Mouse (Mus musculus) midbrain, embryonic 11.5 days (tissue): ENCODE results near the gene Zbtb1. TPM values are rescaled to one million over a fixed set of nuclear protein-coding genes. Genes with fewer than 3 reads are reported as not detected.
A peak's percentile ranks its signal among the peaks of the same experiment; 100 is the strongest.

Source experiments
- ATAC-seq: fragments of 200-750 bp; cut with Nextera tagmentation; 2 replicates; pipeline ENCODE4 v1.8.0; 2017; ENCODE audit warnings: moderate TSS enrichment, moderate library complexity; ENCODE audit not compliant: low FRiP score
- DNase-seq: peaks from one replicate; pipeline ENCODE4 v3.0.0; 2015; ENCODE audit warnings: low spot score; ENCODE audit errors: missing footprints
- H3K27ac ChIP-seq: fragments of 300-500 bp; sonication (generic); 2 replicates; pipeline ENCODE4 v1.5.1; 2014; ENCODE audit warnings: low read depth, low read length
- H3K27me3 ChIP-seq: fragments of 300-500 bp; sonication (generic); 2 replicates; pipeline ENCODE4 v1.6.1; 2014; ENCODE audit warnings: mild to moderate bottlenecking, low read length, moderate library complexity, mixed read lengths; ENCODE audit not compliant: control insufficient read depth, insufficient read depth
- H3K36me3 ChIP-seq: fragments of 300-500 bp; sonication (generic); 2 replicates; pipeline ENCODE4 v1.6.1; 2014; ENCODE audit warnings: mild to moderate bottlenecking, low read length, moderate library complexity, mixed read lengths; ENCODE audit not compliant: control insufficient read depth, insufficient read depth
- H3K4me1 ChIP-seq: fragments of 300-500 bp; sonication (generic); 2 replicates; pipeline ENCODE4 v1.6.1; 2014; ENCODE audit warnings: low read length; ENCODE audit not compliant: control insufficient read depth, insufficient read depth
- H3K4me2 ChIP-seq: fragments of 300-500 bp; sonication (generic); 2 replicates; pipeline ENCODE4 v1.6.1; 2014; ENCODE audit warnings: mild to moderate bottlenecking, moderate library complexity
- H3K4me3 ChIP-seq: fragments of 300-500 bp; sonication (generic); 2 replicates; pipeline ENCODE4 v1.5.1; 2014; ENCODE audit warnings: low read depth, low read length
- H3K9ac ChIP-seq: fragments of 300-500 bp; sonication (generic); 2 replicates; pipeline ENCODE4 v1.6.1; 2014; ENCODE audit warnings: low read length
- H3K9me3 ChIP-seq: fragments of 300-500 bp; sonication (generic); 2 replicates; pipeline ENCODE4 v1.6.1; 2016; ENCODE audit warnings: low read length; ENCODE audit not compliant: control insufficient read depth
- WGBS: fragments of 180-500 bp; shearing (Covaris S2); extraction: QIAGEN DNeasy Blood & Tissue Kit; methylation state at CpG from one replicate; pipeline ENCODE4 v1.1.7; 2014; 5-methylcytosine and 5-hydroxymethylcytosine counted together
- polyA plus RNA-seq: library from polyadenylated mRNA; unstranded; fragments of >200 nt; fragmentation: Nextera tagmentation; extraction: Ambion mirVana; gene quantifications from 2 replicates; pipeline ENCODE4 v1.2.1, GENCODE M21; 2014

Zbtb1 gene
- polyA plus RNA-seq = 7.6 and 7.8 TPM in 2 replicates

DNA sequence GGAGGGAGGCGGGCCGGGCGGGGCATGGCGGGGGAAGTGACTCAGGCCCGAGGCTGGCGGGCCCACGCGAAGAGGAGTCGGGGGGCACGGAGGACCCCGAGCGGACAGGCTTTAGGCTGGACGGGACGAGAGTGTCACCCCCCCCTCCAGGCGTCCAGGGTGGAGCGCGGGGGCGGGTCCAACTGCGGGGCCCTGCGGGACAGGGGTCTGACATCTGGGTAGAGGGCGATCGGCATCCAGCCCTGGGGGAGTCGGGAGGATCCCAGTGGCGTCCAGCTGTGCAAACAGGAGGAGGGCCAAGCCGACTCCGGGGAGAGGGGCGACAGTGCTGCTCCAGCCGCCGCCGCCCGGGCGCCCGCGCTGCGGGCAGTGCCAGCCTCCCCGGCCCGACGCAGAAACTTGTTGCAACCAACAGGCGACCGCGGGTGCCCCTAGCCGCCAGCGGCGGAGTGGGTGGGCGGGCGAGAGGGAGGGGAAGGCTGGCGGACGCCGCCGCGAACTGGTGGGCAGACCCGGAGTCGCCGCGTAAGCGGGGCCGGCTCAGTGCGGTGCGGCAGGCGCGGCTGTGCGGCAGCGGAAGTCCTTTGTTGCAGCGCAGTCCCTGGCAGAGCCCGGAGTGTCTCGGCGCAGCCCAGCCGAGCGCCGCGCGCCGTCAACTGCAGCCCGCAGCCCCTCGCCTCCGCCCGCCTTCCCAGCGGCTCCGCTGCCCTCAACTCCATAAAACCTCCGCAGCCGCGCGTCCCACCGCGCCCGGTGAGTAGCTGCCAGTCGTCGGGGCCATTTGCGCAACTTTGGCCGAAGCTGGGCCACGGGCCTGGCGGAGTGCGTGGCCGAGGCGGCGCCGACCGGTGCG, at the start of gene Zbtb1:
Zbtb1 (plus strand) TSS at position 289 of the 853 bp plus-strand sequence.
- 1% methylated on average over 83 of the region's 99 CpGs for WGBS
- H3K4me1 ChIP-seq = peaks cover 25% of the 10 kb centered on the region
- peak within 1 kb of the TSS; percentile 96 for H3K27ac ChIP-seq

DNA sequence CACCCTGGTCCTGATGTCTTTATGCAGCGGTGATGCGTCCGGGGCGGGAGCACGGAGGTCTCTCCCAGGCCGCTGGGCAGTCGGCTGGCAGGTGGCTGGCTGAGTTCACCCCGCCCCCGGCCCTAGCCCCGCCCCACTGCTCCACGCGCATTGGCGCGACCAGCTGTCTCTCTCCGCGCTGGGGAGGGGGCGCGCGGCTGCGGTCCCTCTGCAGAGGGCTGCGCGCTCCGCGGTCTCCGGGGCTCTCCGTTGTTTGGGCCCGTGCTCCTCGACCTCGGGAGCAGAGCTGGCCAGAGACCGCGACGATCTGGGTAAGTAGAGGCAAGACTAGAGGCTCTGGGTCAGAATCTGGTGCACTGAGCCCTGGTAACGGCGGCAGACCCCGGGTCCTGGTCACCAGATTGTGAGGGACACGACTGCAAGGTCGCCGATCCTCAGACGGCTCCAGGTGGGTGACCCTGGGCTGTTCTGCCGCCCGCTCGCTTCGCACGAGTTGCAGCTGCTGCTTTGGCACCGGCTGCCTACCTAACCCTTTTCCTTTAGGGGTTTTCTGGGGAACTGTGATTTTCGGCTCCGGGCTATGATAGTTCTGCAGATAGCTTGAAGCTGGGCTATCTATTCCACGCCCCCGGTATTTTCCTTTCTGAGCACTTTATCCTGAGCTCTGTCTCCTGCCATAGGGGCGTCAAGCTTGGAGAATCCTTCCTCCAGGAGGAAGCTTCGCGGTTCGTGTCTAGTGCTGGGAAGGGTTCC, 45.2 kb upstream of the Zbtb1 start, which contains the start of gene Akap5:
Akap5 (plus strand) TSS at position 213 of the 753 bp plus-strand sequence.
- Histone ChIP-seq H3K9me3 (no peaks in the 10 kb centered on the region), H3K27me3 (peaks cover 5% of the 10 kb centered on the region; the same call in 1 of the 2 replicates), H3K27ac (no peak within 1 kb of the TSS), H3K4me2 (peak within 1 kb of the TSS; percentile 74), H3K9ac (peak within 1 kb of the TSS; percentile 68), H3K4me1 (peaks cover 5% of the 10 kb centered on the region; the same call in 1 of the 2 replicates), H3K36me3 (no peaks in the 10 kb centered on the region), H3K4me3 (peak within 1 kb of the TSS; percentile 50)
- WGBS = 2% methylated on average over 53 of the region's 53 CpGs
- DNase-seq (peak; percentile 98), ATAC-seq (peak; percentile 99)

More for the DNA sequence above, at the start of gene Zbtb1:
- Histone ChIP-seq H3K36me3 (no peaks in the 10 kb centered on the region), H3K4me3 (peak within 1 kb of the TSS; percentile 76), H3K27me3 (no peaks in the 10 kb centered on the region), H3K9ac (peak within 1 kb of the TSS; percentile 99), H3K9me3 (no peaks in the 10 kb centered on the region), H3K4me2 (peak within 1 kb of the TSS; percentile 78)
- peak; percentile 98 for DNase-seq
- ATAC-seq = peak; percentile 70

DNA sequence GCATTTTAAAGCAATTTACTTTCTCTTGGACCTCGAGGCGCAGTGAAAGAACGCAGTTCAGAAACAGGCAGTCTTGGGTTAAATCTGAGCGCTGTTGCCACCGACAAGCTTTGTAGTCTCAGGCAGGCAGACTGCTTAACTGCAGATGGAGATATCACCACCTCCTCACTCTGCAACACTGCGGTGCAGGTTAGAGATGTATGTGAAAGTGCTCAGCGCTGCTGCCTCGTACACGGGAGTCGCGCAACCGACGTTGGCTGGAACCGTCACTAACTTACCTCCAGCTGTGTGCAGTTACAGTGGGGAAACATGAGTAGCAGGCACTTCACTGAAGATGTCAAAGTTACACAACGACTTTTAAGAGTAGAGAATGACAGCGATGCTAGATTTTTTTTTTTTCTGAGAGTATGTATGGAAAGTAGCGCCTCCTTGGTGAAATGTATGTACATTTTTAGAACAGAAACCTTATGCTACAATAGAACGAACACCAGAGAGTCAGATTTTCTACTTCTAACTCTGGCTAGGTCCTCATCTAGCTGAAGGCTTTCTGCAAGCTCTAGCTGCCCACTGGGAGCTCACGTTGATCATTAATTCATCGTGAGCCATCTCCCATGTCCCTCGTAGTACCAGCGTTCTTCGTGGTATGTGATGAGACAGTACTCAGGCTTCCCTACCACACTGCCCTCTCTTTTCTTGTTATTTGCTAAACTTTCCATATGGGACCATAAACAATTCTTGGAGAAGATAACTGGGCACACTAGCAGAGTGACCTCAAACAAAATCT, 43.4 kb upstream of the Zbtb1 start:
- Histone ChIP-seq H3K4me1 (peaks cover 5% of the 10 kb centered on the region; the same call in 1 of the 2 replicates), H3K36me3 (no peaks in the 10 kb centered on the region), H3K9ac (no peak overlapping the region), H3K4me3 (no peak overlapping the region), H3K4me2 (no peak overlapping the region), H3K27me3 (peaks cover 5% of the 10 kb centered on the region; the same call in 1 of the 2 replicates), H3K9me3 (no peaks in the 10 kb centered on the region), H3K27ac (no peak overlapping the region)
- DNase-seq (peak; percentile 66), ATAC-seq (no peak)
- WGBS = 90% methylated on average over 23 of the region's 23 CpGs

DNA sequence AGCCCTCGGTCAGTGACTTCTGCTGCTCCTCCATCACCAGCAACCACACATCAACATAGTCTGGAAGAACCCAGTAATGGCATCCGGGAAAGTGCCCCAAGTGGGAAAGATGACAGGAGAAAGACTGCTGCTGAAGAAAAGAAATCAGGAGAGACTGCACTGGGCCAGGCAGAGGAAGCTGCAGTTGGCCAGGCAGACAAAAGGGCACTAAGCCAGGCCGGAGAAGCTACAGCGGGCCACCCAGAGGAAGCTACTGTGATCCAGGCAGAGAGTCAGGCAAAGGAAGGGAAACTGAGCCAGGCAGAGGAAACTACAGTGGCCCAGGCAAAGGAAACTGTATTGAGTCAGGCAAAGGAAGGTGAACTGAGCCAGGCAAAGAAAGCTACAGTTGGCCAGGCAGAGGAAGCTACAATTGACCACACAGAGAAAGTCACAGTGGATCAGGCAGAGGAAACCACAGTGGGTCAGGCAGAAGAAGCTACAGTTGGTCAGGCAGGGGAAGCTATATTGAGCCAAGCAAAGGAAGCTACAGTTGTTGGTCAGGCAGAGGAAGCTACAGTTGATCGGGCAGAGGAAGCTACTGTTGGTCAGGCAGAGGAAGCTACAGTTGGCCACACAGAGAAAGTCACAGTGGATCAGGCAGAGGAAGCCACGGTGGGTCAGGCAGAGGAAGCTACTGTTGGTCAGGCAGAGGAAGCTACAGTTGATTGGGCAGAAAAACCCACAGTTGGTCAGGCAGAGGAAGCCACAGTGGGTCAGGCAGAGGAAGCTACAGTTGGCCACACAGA, 41.3 kb upstream of the Zbtb1 start:
- Histone ChIP-seq H3K4me2 (no peak overlapping the region), H3K36me3 (no peaks in the 10 kb centered on the region), H3K27me3 (peaks cover 5% of the 10 kb centered on the region; the same call in 1 of the 2 replicates), H3K4me3 (no peak overlapping the region), H3K9me3 (no peaks in the 10 kb centered on the region), H3K27ac (no peak overlapping the region), H3K4me1 (peaks cover 5% of the 10 kb centered on the region; the same call in 1 of the 2 replicates), H3K9ac (no peak overlapping the region)
- WGBS = 90% methylated on average over 6 of the region's 6 CpGs
- peak; percentile 66 for DNase-seq
- no peak for ATAC-seq

DNA sequence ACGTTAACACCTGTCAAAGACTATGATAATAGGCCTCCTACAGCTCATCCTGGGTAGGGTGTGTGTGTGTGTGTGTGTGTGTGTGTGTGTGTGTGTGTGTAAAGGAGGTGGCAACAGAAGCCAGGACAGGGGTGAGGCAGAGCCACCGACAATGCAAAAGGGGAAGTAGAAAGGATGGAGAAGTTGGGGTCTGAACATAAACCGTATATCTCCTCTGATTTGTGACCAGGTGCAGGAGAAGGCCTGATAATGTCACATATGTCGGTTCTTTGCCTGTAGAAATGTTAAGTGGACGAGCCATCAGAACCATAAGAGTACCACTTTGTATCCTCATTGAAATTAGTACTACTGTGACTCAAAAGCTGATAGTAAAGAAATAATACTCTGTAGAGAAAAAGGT, 36.4 kb upstream of the Zbtb1 start:
- WGBS = 90% methylated on average over 5 of the region's 5 CpGs
- H3K4me2 ChIP-seq = no peak overlapping the region
- H3K9me3 ChIP-seq = no peaks in the 10 kb centered on the region
- H3K36me3 ChIP-seq = no peaks in the 10 kb centered on the region
- peak; percentile 57 for DNase-seq
- H3K27me3 ChIP-seq = no peaks in the 10 kb centered on the region
- no peaks in the 10 kb centered on the region for H3K4me1 ChIP-seq
- H3K4me3 ChIP-seq = no peak overlapping the region
- ATAC-seq = no peak
- no peak overlapping the region for H3K27ac ChIP-seq
- no peak overlapping the region for H3K9ac ChIP-seq

DNA sequence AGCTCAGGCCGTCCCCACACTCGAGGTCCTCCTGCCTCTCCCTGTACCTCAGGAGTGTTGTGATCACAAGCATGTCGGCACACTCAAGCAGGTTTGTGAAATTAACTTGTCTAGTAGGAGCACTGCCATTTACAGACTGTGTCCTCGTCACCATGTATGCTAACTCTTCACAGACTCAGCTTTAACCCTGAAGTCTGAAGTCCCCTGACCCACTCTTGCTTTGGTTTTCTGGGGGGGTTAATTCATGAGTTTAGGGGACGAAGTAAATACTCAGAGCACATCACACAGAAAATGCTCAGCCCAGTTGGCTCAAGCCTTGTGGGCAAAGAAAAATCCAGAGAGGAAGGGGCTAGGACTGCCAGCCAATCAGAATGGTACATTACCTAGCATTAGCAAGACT, 34.4 kb upstream of the Zbtb1 start:
- ATAC-seq = no peak
- H3K9me3 ChIP-seq = no peaks in the 10 kb centered on the region
- no peaks in the 10 kb centered on the region for H3K36me3 ChIP-seq
- H3K4me3 ChIP-seq = no peak overlapping the region
- H3K9ac ChIP-seq = no peak overlapping the region
- DNase-seq = peak; percentile 79
- no peak overlapping the region for H3K4me2 ChIP-seq
- no peaks in the 10 kb centered on the region for H3K27me3 ChIP-seq
- no peaks in the 10 kb centered on the region for H3K4me1 ChIP-seq
- no peak overlapping the region for H3K27ac ChIP-seq
- WGBS = 86% methylated on average over 5 of the region's 5 CpGs

DNA sequence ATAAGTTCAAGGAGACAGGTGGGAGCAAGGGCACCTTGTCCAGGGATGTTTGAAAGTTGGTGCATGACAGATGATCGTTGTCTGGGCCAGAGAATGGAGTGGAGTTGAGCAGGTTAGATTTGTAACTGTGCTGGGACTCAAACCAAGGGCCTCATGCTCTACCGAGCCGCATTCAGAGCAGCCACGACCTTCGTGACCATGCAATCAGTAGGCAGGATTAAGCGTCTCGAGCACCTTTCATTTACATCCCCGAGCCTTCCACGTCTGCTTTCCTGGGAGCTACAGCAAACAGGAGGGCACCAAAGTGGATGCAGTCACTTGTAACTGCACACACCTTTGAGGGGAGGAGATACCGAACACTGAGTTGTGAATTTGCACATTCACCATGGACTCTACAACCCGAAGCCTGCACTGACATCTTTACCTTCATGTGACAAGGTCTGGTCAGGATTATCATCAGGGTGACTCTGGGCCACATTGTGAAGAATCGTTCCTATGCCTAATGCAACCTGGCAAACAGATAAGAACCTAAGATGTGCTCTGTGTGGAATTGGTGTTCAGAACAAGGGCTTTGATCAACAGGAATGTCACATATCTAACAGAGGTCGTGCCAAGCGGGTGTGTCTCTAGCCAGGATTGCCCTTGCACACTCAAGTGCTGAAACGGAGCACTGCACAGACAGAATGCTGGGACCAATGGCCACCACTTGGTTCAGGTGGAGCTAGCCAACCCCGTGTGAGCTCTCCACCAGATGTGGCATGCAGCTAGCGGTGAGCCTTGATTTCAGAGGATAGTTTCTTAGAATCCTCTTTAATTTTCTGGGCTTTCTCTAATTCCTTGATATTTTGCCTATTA, 33.7 kb upstream of the Zbtb1 start:
- H3K4me3 ChIP-seq = no peak overlapping the region
- ATAC-seq (no peak), DNase-seq (peak; percentile 72)
- no peaks in the 10 kb centered on the region for H3K9me3 ChIP-seq
- no peak overlapping the region for H3K4me2 ChIP-seq
- no peaks in the 10 kb centered on the region for H3K36me3 ChIP-seq
- WGBS = 83% methylated on average over 17 of the region's 17 CpGs
- no peak overlapping the region for H3K27ac ChIP-seq
- no peaks in the 10 kb centered on the region for H3K4me1 ChIP-seq
- H3K9ac ChIP-seq = no peak overlapping the region
- no peaks in the 10 kb centered on the region for H3K27me3 ChIP-seq
